Mouse (Mus musculus): ENCODE data around the gene Laptm5.

Laptm5 gene

GRCm38 (mm10) chr4:130899782-130900427, 13.0 kb upstream of the Laptm5 start:
- peak; percentile 96 for DNase-seq

GRCm38 (mm10) chr4:130900746-130901145, 12.2 kb upstream of the Laptm5 start:
- no peak for DNase-seq

GRCm38 (mm10) chr4:130902289-130902781, 10.6 kb upstream of the Laptm5 start:
- DNase-seq: no peak

GRCm38 (mm10) chr4:130905025-130905424, 7.9 kb upstream of the Laptm5 start:
- no peak for DNase-seq

GRCm38 (mm10) chr4:130905882-130906281, 7.0 kb upstream of the Laptm5 start:
- DNase-seq: no peak

GRCm38 (mm10) chr4:130906296-130906695, 6.6 kb upstream of the Laptm5 start:
- DNase-seq: peak; percentile 94

- no peak for DNase-seq
Measured at GRCm38 (mm10) chr4:130907200-130908069, 5.5 kb upstream of the Laptm5 start.

GRCm38 (mm10) chr4:130908133-130908532, 4.8 kb upstream of the Laptm5 start:
- DNase-seq: no peak

GRCm38 (mm10) chr4:130909167-130909874, 3.6 kb upstream of the Laptm5 start:
- DNase-seq: no peak

- no peak for DNase-seq
Measured at GRCm38 (mm10) chr4:130910666-130911065, 2.3 kb upstream of the Laptm5 start.

GRCm38 (mm10) chr4:130912626-130913025, 299 bp upstream of the Laptm5 start:
- no peak for DNase-seq

GRCm38 (mm10) chr4:130913511-130913910, 586 bp downstream of the Laptm5 start:
- no peak for DNase-seq

- peak; percentile 97 for DNase-seq
Measured at GRCm38 (mm10) chr4:130914011-130914410, 1.1 kb downstream of the Laptm5 start.

- no peak for DNase-seq
Measured at GRCm38 (mm10) chr4:130914527-130914926, 1.6 kb downstream of the Laptm5 start.

GRCm38 (mm10) chr4:130915006-130915667, 2.2 kb downstream of the Laptm5 start:
- no peak for DNase-seq

GRCm38 (mm10) chr4:130915668-130916035, 2.7 kb downstream of the Laptm5 start:
- no peak for DNase-seq

GRCm38 (mm10) chr4:130916639-130917038, 3.7 kb downstream of the Laptm5 start:
- no peak for DNase-seq

GRCm38 (mm10) chr4:130917564-130917963, 4.6 kb downstream of the Laptm5 start:
- DNase-seq: peak; percentile 94

- DNase-seq: no peak
Measured at GRCm38 (mm10) chr4:130918805-130919749, 6.2 kb downstream of the Laptm5 start.

- no peak for DNase-seq
Measured at GRCm38 (mm10) chr4:130919750-130920356, 6.9 kb downstream of the Laptm5 start.

Measured in heart, adult 11 months (tissue).